Mouse (Mus musculus): ENCODE results near the gene Prame. TPM values are rescaled to one million over a fixed set of nuclear protein-coding genes. Genes with fewer than 3 reads are reported as not detected.
"Not testable (repeated sequence)": the region's sequence is repeated elsewhere in the genome, so short reads cannot be mapped to it uniquely, and the experiment has no call there.

The Prame gene
- polyA plus RNA-seq, 1 experiment from 2014 or later = not detected

DNA sequence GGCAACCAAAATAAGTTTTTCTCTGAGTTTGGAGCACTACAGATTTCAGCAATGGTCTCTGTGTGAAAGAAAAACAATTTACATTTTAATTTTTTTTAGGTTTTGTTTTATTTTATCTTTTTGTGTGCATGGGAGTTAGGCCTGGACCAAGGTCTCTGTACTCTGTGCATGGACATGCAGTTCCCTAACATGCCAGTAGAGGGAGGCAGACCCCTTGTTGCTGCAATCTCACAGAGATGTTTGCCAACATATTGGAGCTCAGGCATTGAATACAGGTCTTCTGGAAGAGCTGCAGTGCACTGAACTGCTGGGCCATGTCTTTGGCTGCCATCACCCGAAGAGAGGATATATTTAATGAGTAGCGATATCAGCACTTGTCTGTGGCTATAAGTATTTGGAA, 58.0 kb downstream of the Prame start:
- peak; percentile 80 for TF ChIP-seq CTCF (IDR thresholded peaks at IDR 0.05; ENCODE audit: low read depth)
- not testable (repeated sequence) for H3K9ac ChIP-seq; H3K4me1 ChIP-seq (ENCODE audit: insufficient read depth); H3K4me2 ChIP-seq; H3K27me3 ChIP-seq (ENCODE audit: insufficient read depth, low read length); H3K27ac ChIP-seq (ENCODE audit: low read depth); H3K4me3 ChIP-seq (ENCODE audit: low read depth, low read length); H3K9me3 ChIP-seq (ENCODE audit: low read depth, low read length); H3K36me3 ChIP-seq (ENCODE audit: insufficient read depth)
- ATAC-seq (ENCODE audit: insufficient read depth) (peak; percentile 76), DNase-seq (peak; percentile 82)
- WGBS = 25% methylated on average over 1 of the region's 2 CpGs

DNA sequence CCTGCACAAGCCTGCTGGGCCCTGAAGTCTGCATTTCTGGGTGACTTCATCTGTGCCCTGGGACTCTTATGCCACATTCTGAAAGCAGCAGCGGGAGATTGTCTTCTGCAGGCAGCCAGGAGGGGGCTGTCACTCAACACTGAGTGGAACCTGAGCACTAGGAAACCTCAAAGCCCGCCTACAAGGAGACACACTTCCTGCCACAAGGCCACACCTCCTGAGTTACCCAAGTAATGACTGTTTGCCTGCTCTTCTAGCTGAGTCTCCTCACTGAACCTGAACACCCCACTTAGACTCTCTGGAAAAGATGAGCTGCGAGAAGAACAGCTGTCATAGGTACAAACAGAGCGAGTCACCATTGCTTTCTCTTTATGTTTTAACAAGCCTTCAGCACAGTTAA, 62.6 kb downstream of the Prame start:
- not testable (repeated sequence) for H3K27me3 ChIP-seq (ENCODE audit: insufficient read depth, low read length); H3K36me3 ChIP-seq (ENCODE audit: insufficient read depth); ATAC-seq (ENCODE audit: insufficient read depth); H3K4me3 ChIP-seq (ENCODE audit: low read depth, low read length); H3K4me2 ChIP-seq; DNase-seq; H3K4me1 ChIP-seq (ENCODE audit: insufficient read depth); H3K9me3 ChIP-seq (ENCODE audit: low read depth, low read length); H3K27ac ChIP-seq (ENCODE audit: low read depth); H3K9ac ChIP-seq
- 46% methylated on average over 4 of the region's 4 CpGs for WGBS

Other genes with a start within 250 kb of the Prame start
- not detected in 2 replicates for gene Gm7903, start 193.9 kb downstream of the Prame start, polyA plus RNA-seq (2014; fragmentation: Nextera tagmentation; extraction: Ambion mirVana)
- not detected in 2 replicates for gene AV320801, start 133.1 kb downstream of the Prame start, polyA plus RNA-seq (2014; fragmentation: Nextera tagmentation; extraction: Ambion mirVana)
- gene Nxf7, start 28.9 kb downstream of the Prame start, polyA plus RNA-seq (2014; fragmentation: Nextera tagmentation; extraction: Ambion mirVana) = not detected in 2 replicates
- not detected in 2 replicates for gene Tcp11x2, start 66.1 kb upstream of the Prame start, polyA plus RNA-seq (2014; fragmentation: Nextera tagmentation; extraction: Ambion mirVana)
- gene Tmsb15a, start 97.6 kb upstream of the Prame start, polyA plus RNA-seq (2014; fragmentation: Nextera tagmentation; extraction: Ambion mirVana) = not detected in 2 replicates
- 8.8 and 9.1 TPM in 2 replicates for gene Armcx5, start 115.0 kb upstream of the Prame start, polyA plus RNA-seq (2014; fragmentation: Nextera tagmentation; extraction: Ambion mirVana)
- gene Gprasp1, start 115.0 kb upstream of the Prame start, polyA plus RNA-seq (2014; fragmentation: Nextera tagmentation; extraction: Ambion mirVana) = 44.0 and 44.4 TPM in 2 replicates
- gene Bhlhb9, start 169.9 kb upstream of the Prame start, polyA plus RNA-seq (2014; fragmentation: Nextera tagmentation; extraction: Ambion mirVana) = 52.1 and 55.7 TPM in 2 replicates
- 19.6 and 22.1 TPM in 2 replicates for gene Gprasp2, start 211.3 kb upstream of the Prame start, polyA plus RNA-seq (2014; fragmentation: Nextera tagmentation; extraction: Ambion mirVana)